Mouse (Mus musculus) CD4-positive, CD25-positive, alpha-beta regulatory T cell, adult 2 months (primary cell): ENCODE measurements around the gene Defb3.
"Not testable (repeated sequence)": the region's sequence is repeated elsewhere in the genome, so short reads cannot be mapped to it uniquely, and the experiment has no call there.

Source experiments
- DNase-seq: peaks from one replicate; pipeline ENCODE4 v3.0.0-alpha.2; 2012; ENCODE audit warnings: low read depth, low spot score

Gene Defb3

GRCm38 (mm10) chr8:19293060-19293459, at the start of gene Defb3:
Gene Defb3, plus strand, starts transcription at chr8:19293360.
- not testable (repeated sequence) for DNase-seq

- no peak for DNase-seq
These were observed 45.9 kb upstream of the Defb3 start, which contains the start of gene Defb5 for GRCm38 (mm10) chr8:19247280-19247679. Gene Defb5, plus strand, starts transcription at chr8:19247580.

DNA sequence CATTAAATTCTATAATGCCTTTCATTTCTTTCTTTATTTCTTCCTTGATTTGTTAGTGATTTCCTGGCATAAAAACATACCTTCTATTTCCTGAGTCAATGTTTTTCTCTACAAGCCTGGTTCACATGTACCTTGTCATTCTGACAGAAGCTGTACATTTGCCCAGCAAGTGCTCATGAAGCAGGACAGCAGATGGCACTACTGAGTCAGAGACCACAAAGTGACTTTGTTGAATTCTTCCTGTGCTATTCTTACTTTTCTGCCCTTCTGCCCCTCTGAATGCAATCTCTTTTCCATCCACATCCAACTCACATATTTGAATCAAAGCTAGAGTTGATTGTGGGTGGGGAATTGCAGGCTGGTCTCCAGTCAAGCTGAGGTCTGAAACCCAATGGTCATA, 35.0 kb upstream of the Defb3 start:
- no peak for DNase-seq

GRCm38 (mm10) chr8:19259667-19260066, 33.5 kb upstream of the Defb3 start:
- DNase-seq = no peak

- DNase-seq = not testable (repeated sequence)
These were observed 5.2 kb downstream of the Defb3 start for GRCm38 (mm10) chr8:19298361-19298760.

DNA sequence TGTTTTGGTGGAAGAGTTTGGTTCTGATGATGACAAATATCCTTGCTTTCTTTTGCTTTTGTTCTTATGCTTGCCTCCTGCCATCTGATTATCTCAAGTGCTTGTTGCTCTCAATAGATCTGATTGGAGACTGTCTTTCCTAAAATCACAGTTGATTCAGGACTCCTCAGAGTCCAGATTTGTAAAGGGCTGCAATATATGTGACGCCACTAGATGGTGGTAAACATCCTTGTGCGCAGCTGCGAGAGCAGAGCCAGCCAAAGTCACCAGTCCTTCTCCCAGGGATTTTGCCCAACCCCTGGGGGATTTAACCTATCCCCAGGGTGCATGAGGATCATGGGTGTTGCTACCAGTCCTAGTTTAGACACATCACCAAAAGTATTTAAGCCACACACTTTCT, 38.7 kb downstream of the Defb3 start:
- no peak for DNase-seq
